Mouse (Mus musculus): Measurements from ENCODE around the gene Ltb. TPM values are rescaled to one million over a fixed set of nuclear protein-coding genes. Genes with fewer than 3 reads are reported as not detected.
A peak's percentile ranks its signal among the peaks of the same experiment; 100 is the strongest.

The Ltb gene
- polyA plus RNA-seq, 1 experiment from 2014 or later: 6.4 TPM

DNA sequence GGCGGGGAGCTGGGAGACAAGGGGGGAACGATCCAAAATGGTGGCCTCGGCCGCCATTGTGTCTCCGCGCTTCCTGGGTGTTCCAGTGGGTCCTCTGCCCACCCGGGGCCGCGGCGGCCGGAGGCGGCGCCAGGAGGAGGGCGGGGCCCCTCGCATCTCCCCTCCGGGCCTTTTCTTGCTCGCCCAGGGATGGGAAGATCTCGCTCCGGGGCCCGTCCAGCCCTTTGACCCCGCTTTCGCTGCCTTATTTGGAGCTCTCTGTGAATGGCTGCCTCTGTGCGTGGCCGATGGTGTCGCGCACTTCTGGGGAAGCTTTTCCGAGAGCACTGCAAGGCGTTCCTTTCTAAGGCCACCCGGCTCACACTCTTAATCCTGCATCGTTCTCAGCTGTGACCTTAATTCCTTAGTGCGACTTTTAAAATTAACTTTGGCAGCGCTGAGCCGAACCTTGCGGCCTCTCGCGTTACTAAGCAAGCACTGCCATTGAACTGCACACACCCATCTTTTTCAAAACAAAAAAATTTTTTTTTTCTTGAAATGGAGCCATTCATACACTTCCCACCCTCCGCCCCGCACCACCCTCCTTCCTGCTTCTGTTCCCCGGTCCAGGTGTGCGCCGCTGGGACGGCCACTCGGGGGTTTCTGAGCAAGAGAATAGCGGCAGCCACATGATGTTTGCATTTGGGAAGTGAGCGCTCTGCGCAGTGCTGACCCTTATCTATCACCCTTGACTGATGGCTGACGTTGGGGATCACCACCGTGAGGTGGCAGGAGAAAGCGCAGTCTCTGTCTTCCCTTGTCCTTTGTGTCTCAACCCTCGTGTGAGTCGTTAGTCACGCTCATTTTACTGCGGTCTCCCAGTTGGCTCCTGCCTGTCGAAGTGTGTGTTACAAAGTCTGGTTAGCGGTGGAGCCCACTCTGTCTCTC is 48.0 kb downstream of the Ltb start:
- H3K4me1 ChIP-seq (ENCODE audit: control insufficient read depth, insufficient read depth, low read length): peaks cover 43% of the 10 kb centered on the region
- H3K36me3 ChIP-seq (ENCODE audit: control insufficient read depth, insufficient read depth): peaks cover 40% of the 10 kb centered on the region
- H3K27me3 ChIP-seq (ENCODE audit: control insufficient read depth, insufficient read depth, low read length): no peaks in the 10 kb centered on the region
- peak overlapping the region; percentile 94 for H3K4me3 ChIP-seq (ENCODE audit: low read length)
- H3K27ac ChIP-seq (ENCODE audit: low read length): peak overlapping the region; percentile 99
- H3K9me3 ChIP-seq (replicated peaks; ENCODE audit: control insufficient read depth, low read length): no peaks in the 10 kb centered on the region
- H3K9ac ChIP-seq (ENCODE audit: low read length): peak overlapping the region; percentile 99
- peak; percentile 47 for ATAC-seq (replicated peaks; ENCODE audit: extremely low read depth, insufficient read depth, low FRiP score)
- under 1% methylated on average over 55 of the region's 55 CpGs for WGBS
- H3K4me2 ChIP-seq (ENCODE audit: low read depth, low read length): peak overlapping the region; percentile 95

DNA sequence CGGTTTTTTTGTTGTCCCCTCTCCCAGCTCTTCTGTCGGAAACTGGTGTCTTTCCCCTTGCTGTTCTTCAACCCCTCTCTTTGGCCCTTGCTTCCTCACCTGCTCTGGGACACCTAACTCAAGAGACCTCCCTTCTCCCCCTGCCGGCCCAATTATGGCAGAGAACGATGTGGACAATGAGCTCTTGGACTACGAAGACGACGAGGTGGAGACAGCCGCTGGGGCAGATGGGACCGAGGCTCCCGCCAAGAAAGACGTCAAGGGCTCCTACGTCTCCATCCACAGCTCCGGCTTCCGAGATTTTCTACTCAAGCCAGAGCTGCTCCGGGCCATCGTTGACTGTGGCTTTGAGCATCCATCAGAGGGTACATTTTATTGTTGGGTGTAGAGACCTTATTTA is 48.8 kb downstream of the Ltb start:
- ATAC-seq (replicated peaks; ENCODE audit: extremely low read depth, insufficient read depth, low FRiP score): no peak
- Histone ChIP-seq H3K4me3 (ENCODE audit: low read length) (peak overlapping the region; percentile 94), H3K9me3 (replicated peaks; ENCODE audit: control insufficient read depth, low read length) (no peaks in the 10 kb centered on the region), H3K27ac (ENCODE audit: low read length) (peak overlapping the region; percentile 99), H3K4me2 (ENCODE audit: low read depth, low read length) (peak overlapping the region; percentile 95), H3K4me1 (ENCODE audit: control insufficient read depth, insufficient read depth, low read length) (peaks cover 45% of the 10 kb centered on the region), H3K27me3 (ENCODE audit: control insufficient read depth, insufficient read depth, low read length) (no peaks in the 10 kb centered on the region), H3K9ac (ENCODE audit: low read length) (peak overlapping the region; percentile 99), H3K36me3 (ENCODE audit: control insufficient read depth, insufficient read depth) (peaks cover 48% of the 10 kb centered on the region)
- WGBS: 4% methylated on average over 16 of the region's 16 CpGs

DNA sequence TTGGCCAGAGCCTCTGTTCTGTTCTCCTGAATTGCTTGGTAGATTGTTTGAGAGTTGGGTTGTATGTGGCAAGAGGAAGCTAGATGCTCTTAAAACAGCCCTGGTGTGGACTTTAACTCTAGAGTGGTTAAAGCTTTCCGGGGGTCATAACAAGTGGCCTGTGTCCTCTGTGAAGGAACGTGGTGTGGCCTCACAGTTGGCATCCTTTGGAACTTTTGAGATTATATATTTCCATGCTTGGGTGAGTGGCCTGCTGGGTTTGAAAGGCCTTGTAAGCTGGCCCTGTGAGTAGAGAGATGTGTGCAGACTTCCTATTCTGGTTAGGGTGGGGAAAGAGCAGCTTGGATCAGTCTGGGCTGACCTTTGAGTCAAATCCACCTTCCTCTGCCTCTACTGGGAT is 50.8 kb downstream of the Ltb start:
- H3K9me3 ChIP-seq (replicated peaks; ENCODE audit: control insufficient read depth, low read length): no peaks in the 10 kb centered on the region
- H3K27ac ChIP-seq (ENCODE audit: low read length): no peak overlapping the region; the same call in 1 of the 2 replicates
- no peak for ATAC-seq (replicated peaks; ENCODE audit: extremely low read depth, insufficient read depth, low FRiP score)
- 46% methylated on average over 2 of the region's 2 CpGs for WGBS
- H3K9ac ChIP-seq (ENCODE audit: low read length): peak overlapping the region; percentile 7; the same call in 1 of the 2 replicates
- peaks cover 67% of the 10 kb centered on the region for H3K36me3 ChIP-seq (ENCODE audit: control insufficient read depth, insufficient read depth)
- H3K4me1 ChIP-seq (ENCODE audit: control insufficient read depth, insufficient read depth, low read length): peaks cover 45% of the 10 kb centered on the region
- peak overlapping the region; percentile 8; the same call in 1 of the 2 replicates for H3K4me2 ChIP-seq (ENCODE audit: low read depth, low read length)
- H3K4me3 ChIP-seq (ENCODE audit: low read length): peak overlapping the region; percentile 4; the same call in 1 of the 2 replicates
- H3K27me3 ChIP-seq (ENCODE audit: control insufficient read depth, insufficient read depth, low read length): no peaks in the 10 kb centered on the region

Small RNAs within 50 kb of the gene (microRNA-seq; reads per million reads assigned to microRNA genes)
- gene Mir6973a (not detected), gene Mir6974 (not detected), gene Mir6975 (3.1 reads per million, percentile 11 among the genes with 10 or more reads in this experiment)

Other genes with a start within 250 kb of the Ltb start
- gene Hspa1b, start 235.2 kb upstream of the Ltb start, polyA plus RNA-seq (2015; fragmentation: Nextera tagmentation; extraction: Ambion mirVana): 0.11 and 0.18 TPM in 2 replicates
- gene Gm20481, start 224.5 kb upstream of the Ltb start, polyA plus RNA-seq (2015; fragmentation: Nextera tagmentation; extraction: Ambion mirVana): not detected in 2 replicates
- gene Hspa1a, start 222.3 kb upstream of the Ltb start, polyA plus RNA-seq (2015; fragmentation: Nextera tagmentation; extraction: Ambion mirVana): 3.9 and 4.4 TPM in 2 replicates
- 3.1 and 4.2 TPM in 2 replicates for gene Hspa1l, start 221.7 kb upstream of the Ltb start, polyA plus RNA-seq (2015; fragmentation: Nextera tagmentation; extraction: Ambion mirVana)
- 132 and 134 TPM in 2 replicates for gene Lsm2, start 212.6 kb upstream of the Ltb start, polyA plus RNA-seq (2015; fragmentation: Nextera tagmentation; extraction: Ambion mirVana)
- gene Vars, start 193.5 kb upstream of the Ltb start, polyA plus RNA-seq (2015; fragmentation: Nextera tagmentation; extraction: Ambion mirVana): 69.9 and 75.0 TPM in 2 replicates
- 0.27 and 0.34 TPM in 2 replicates for gene Vwa7, start 177.9 kb upstream of the Ltb start, polyA plus RNA-seq (2015; fragmentation: Nextera tagmentation; extraction: Ambion mirVana)
- 1.9 and 3.0 TPM in 2 replicates for gene Sapcd1, start 166.4 kb upstream of the Ltb start, polyA plus RNA-seq (2015; fragmentation: Nextera tagmentation; extraction: Ambion mirVana)
- 3.5 and 3.7 TPM in 2 replicates for gene Msh5, start 147.7 kb upstream of the Ltb start, polyA plus RNA-seq (2015; fragmentation: Nextera tagmentation; extraction: Ambion mirVana)
- 349 and 372 TPM in 2 replicates for gene Clic1, start 144.5 kb upstream of the Ltb start, polyA plus RNA-seq (2015; fragmentation: Nextera tagmentation; extraction: Ambion mirVana)
- 171 and 193 TPM in 2 replicates for gene Ddah2, start 135.4 kb upstream of the Ltb start, polyA plus RNA-seq (2015; fragmentation: Nextera tagmentation; extraction: Ambion mirVana)
- gene Ly6g6c, start 129.1 kb upstream of the Ltb start, polyA plus RNA-seq (2015; fragmentation: Nextera tagmentation; extraction: Ambion mirVana): 0.17 TPM in 1 of 2 replicates, not detected in the other
- gene Mpig6b, start 128.3 kb upstream of the Ltb start, polyA plus RNA-seq (2015; fragmentation: Nextera tagmentation; extraction: Ambion mirVana): 0.16 and 0.54 TPM in 2 replicates
- 0.72 and 0.84 TPM in 2 replicates for gene Ly6g6e, start 117.5 kb upstream of the Ltb start, polyA plus RNA-seq (2015; fragmentation: Nextera tagmentation; extraction: Ambion mirVana)
- gene Ly6g6d, start 116.4 kb upstream of the Ltb start, polyA plus RNA-seq (2015; fragmentation: Nextera tagmentation; extraction: Ambion mirVana): 1.9 and 3.4 TPM in 2 replicates
- gene Ly6g6f, start 108.8 kb upstream of the Ltb start, polyA plus RNA-seq (2015; fragmentation: Nextera tagmentation; extraction: Ambion mirVana): 0.29 and 0.39 TPM in 2 replicates
- gene Abhd16a, start 105.2 kb upstream of the Ltb start, polyA plus RNA-seq (2015; fragmentation: Nextera tagmentation; extraction: Ambion mirVana): 80.9 and 83.3 TPM in 2 replicates
- 0.72 TPM in 1 of 2 replicates, not detected in the other for gene Ly6g5c, start 86.2 kb upstream of the Ltb start, polyA plus RNA-seq (2015; fragmentation: Nextera tagmentation; extraction: Ambion mirVana)
- 0.57 and 0.63 TPM in 2 replicates for gene Ly6g5b, start 79.0 kb upstream of the Ltb start, polyA plus RNA-seq (2015; fragmentation: Nextera tagmentation; extraction: Ambion mirVana)
- 13.6 and 14.9 TPM in 2 replicates for gene Gpank1, start 73.0 kb upstream of the Ltb start, polyA plus RNA-seq (2015; fragmentation: Nextera tagmentation; extraction: Ambion mirVana)
- 224 and 232 TPM in 2 replicates for gene Csnk2b, start 72.4 kb upstream of the Ltb start, polyA plus RNA-seq (2015; fragmentation: Nextera tagmentation; extraction: Ambion mirVana)
- 10.1 and 10.2 TPM in 2 replicates for gene D17H6S53E, start 68.1 kb upstream of the Ltb start, polyA plus RNA-seq (2015; fragmentation: Nextera tagmentation; extraction: Ambion mirVana)
- 0.60 and 0.89 TPM in 2 replicates for gene Apom, start 62.4 kb upstream of the Ltb start, polyA plus RNA-seq (2015; fragmentation: Nextera tagmentation; extraction: Ambion mirVana)
- 37.5 and 40.5 TPM in 2 replicates for gene Bag6, start 59.3 kb upstream of the Ltb start, polyA plus RNA-seq (2015; fragmentation: Nextera tagmentation; extraction: Ambion mirVana)
- gene Prrc2a, start 29.5 kb upstream of the Ltb start, polyA plus RNA-seq (2015; fragmentation: Nextera tagmentation; extraction: Ambion mirVana): 103 and 113 TPM in 2 replicates
- gene Aif1, start 18.4 kb upstream of the Ltb start, polyA plus RNA-seq (2015; fragmentation: Nextera tagmentation; extraction: Ambion mirVana): 6.0 and 10.9 TPM in 2 replicates
- gene Lst1, start 6.0 kb upstream of the Ltb start, polyA plus RNA-seq (2015; fragmentation: Nextera tagmentation; extraction: Ambion mirVana): 7.9 and 8.2 TPM in 2 replicates
- gene Tnf, start 7.6 kb downstream of the Ltb start, polyA plus RNA-seq (2015; fragmentation: Nextera tagmentation; extraction: Ambion mirVana): 0.20 and 0.33 TPM in 2 replicates
- gene Lta, start 10.9 kb downstream of the Ltb start, polyA plus RNA-seq (2015; fragmentation: Nextera tagmentation; extraction: Ambion mirVana): 0.27 and 0.79 TPM in 2 replicates
- 0.41 and 1.2 TPM in 2 replicates for gene Gm16181, start 26.4 kb downstream of the Ltb start, polyA plus RNA-seq (2015; fragmentation: Nextera tagmentation; extraction: Ambion mirVana)
- gene Atp6v1g2, start 39.2 kb downstream of the Ltb start, polyA plus RNA-seq (2015; fragmentation: Nextera tagmentation; extraction: Ambion mirVana): 10.1 and 10.4 TPM in 2 replicates
- gene Nfkbil1, start 41.4 kb downstream of the Ltb start, polyA plus RNA-seq (2015; fragmentation: Nextera tagmentation; extraction: Ambion mirVana): 8.4 and 8.8 TPM in 2 replicates
- 256 and 260 TPM in 2 replicates for gene Ddx39b, start 47.3 kb downstream of the Ltb start, polyA plus RNA-seq (2015; fragmentation: Nextera tagmentation; extraction: Ambion mirVana)
- gene H2-D1, start 68.3 kb downstream of the Ltb start, polyA plus RNA-seq (2015; fragmentation: Nextera tagmentation; extraction: Ambion mirVana): 90.5 and 110 TPM in 2 replicates
- gene H2-Q1, start 126.0 kb downstream of the Ltb start, polyA plus RNA-seq (2015; fragmentation: Nextera tagmentation; extraction: Ambion mirVana): not detected in 2 replicates
- gene H2-Q2, start 147.8 kb downstream of the Ltb start, polyA plus RNA-seq (2015; fragmentation: Nextera tagmentation; extraction: Ambion mirVana): 0.82 and 2.1 TPM in 2 replicates
- gene H2-Q4, start 185.2 kb downstream of the Ltb start, polyA plus RNA-seq (2015; fragmentation: Nextera tagmentation; extraction: Ambion mirVana): 3.2 and 4.1 TPM in 2 replicates
- 1.1 and 2.8 TPM in 2 replicates for gene H2-Q6, start 230.4 kb downstream of the Ltb start, polyA plus RNA-seq (2015; fragmentation: Nextera tagmentation; extraction: Ambion mirVana)
- 3.7 and 5.9 TPM in 2 replicates for gene H2-Q7, start 244.7 kb downstream of the Ltb start, polyA plus RNA-seq (2015; fragmentation: Nextera tagmentation; extraction: Ambion mirVana)

Data from heart, embryonic 16.5 days (tissue).